In genomic region chr8:110196678-110197077, GRCm38 (mm10) we compare ENCODE assay signal across 8 mouse cellular contexts. TPM values are rescaled to one million over a fixed set of nuclear protein-coding genes. Genes with fewer than 3 reads are reported as not detected.
DNase-seq lines count a peak whose midpoint lies in the region; ATAC-seq lines count a peak whose summit lies in the region.

No protein-coding gene starts in this region.

- DNase-seq in heart, postnatal 10 days, result peak; percentile 61 to 66
- DNase-seq in heart, adult 8-10 months (ENCODE audit: low spot score), result no peak
- DNase-seq in NIH3T3 (ENCODE audit: low read depth), result peak; percentile 81
- peak; percentile 89 for DNase-seq in embryonic facial prominence, embryonic 11.5 days (ENCODE audit: low spot score)
- peak; percentile 66 for DNase-seq in lung, postnatal 14 days
- no peak for DNase-seq in natural killer cell, adult 2 months (ENCODE audit: low spot score in 2 of 2)
- no peak for DNase-seq in cerebellum, postnatal 4 days (ENCODE audit: low spot score in 2 of 2)
- DNase-seq in cerebellum, adult 11-12 months, result no peak

- 0% methylated on average over 5 of the region's 5 CpGs for WGBS in embryonic facial prominence, embryonic 11.5 days

- H3K36me3 ChIP-seq in embryonic facial prominence, embryonic 11.5 days (replicated peaks; ENCODE audit: control insufficient read depth, insufficient read depth, low read depth, low read length), result no peaks in the 10 kb centered on the region

- intact Hi-C loops in heart, postnatal 10 days (cut with DNase I), result no loop called here

- H3K4me1 ChIP-seq in embryonic facial prominence, embryonic 11.5 days (ENCODE audit: control insufficient read depth, insufficient read depth, low read length), result no peaks in the 10 kb centered on the region

- no peak overlapping the region for H3K9ac ChIP-seq in embryonic facial prominence, embryonic 11.5 days (replicated peaks; ENCODE audit: low read length)

- no peak overlapping the region for H3K4me3 ChIP-seq in embryonic facial prominence, embryonic 11.5 days (ENCODE audit: low read depth, low read length)

- H3K9me3 ChIP-seq in embryonic facial prominence, embryonic 11.5 days (replicated peaks; ENCODE audit: control insufficient read depth, low read length), result no peaks in the 10 kb centered on the region

- no peaks in the 10 kb centered on the region for H3K27me3 ChIP-seq in embryonic facial prominence, embryonic 11.5 days (ENCODE audit: control insufficient read depth, insufficient read depth, low read length)

- H3K27ac ChIP-seq in embryonic facial prominence, embryonic 11.5 days (replicated peaks; ENCODE audit: low read depth, low read length), result no peak overlapping the region

- no peak overlapping the region for H3K4me2 ChIP-seq in embryonic facial prominence, embryonic 11.5 days (ENCODE audit: low read depth, low read length)

- no peak for ATAC-seq in embryonic facial prominence, embryonic 11.5 days (replicated peaks; ENCODE audit: insufficient number of reproducible peaks, low FRiP score, low TSS enrichment, low read depth)

RNA-seq across cellular contexts. Expression of gene Cmtr2, which starts 18.8 kb away (rescaled TPM):
- 1 to 10 TPM; 3.4 to 3.9 TPM for total RNA-seq in heart, postnatal 10 days (2021)
- total RNA-seq in heart, adult 8-10 months (2022), result 1 to 10 TPM; 2.2 to 3.0 (median 2.6) TPM
- 10.0 and 10.8 TPM in 2 replicates for polyA plus RNA-seq in embryonic facial prominence, embryonic 11.5 days (2014; fragmentation: Nextera tagmentation; extraction: Ambion mirVana)

RNA-seq across cellular contexts. Expression of gene Calb2, which starts 28.7 kb away (rescaled TPM):
- under 1 TPM in 1 of 2 experiments, not detected in 1; 0.17 TPM for total RNA-seq in heart, postnatal 10 days (2021)
- not detected for total RNA-seq in heart, adult 8-10 months (2022)
- 5.0 and 6.6 TPM in 2 replicates for polyA plus RNA-seq in embryonic facial prominence, embryonic 11.5 days (2014; fragmentation: Nextera tagmentation; extraction: Ambion mirVana)

Comparison
In these comparisons a context has a peak if more than half of its experiments do, and no peak if none do; other contexts are left out.
1. DNase-seq: peak in heart, postnatal 10 days (2 of 2), NIH3T3 (single experiment), embryonic facial prominence, embryonic 11.5 days (single experiment) and lung, postnatal 14 days (single experiment); none in heart, adult 8-10 months (single experiment), natural killer cell, adult 2 months (0 of 2), cerebellum, postnatal 4 days (0 of 2) and cerebellum, adult 11-12 months (single experiment).